Mouse (Mus musculus) cerebellum, adult 8-10 months (tissue): ENCODE results near the gene Tuft1.
"Not testable (repeated sequence)": the region's sequence is repeated elsewhere in the genome, so short reads cannot be mapped to it uniquely, and the experiment has no call there.

Experiments used
- DNase-seq: peaks from one replicate; pipeline ENCODE4 v3.0.0; 2022

Gene Tuft1

DNA sequence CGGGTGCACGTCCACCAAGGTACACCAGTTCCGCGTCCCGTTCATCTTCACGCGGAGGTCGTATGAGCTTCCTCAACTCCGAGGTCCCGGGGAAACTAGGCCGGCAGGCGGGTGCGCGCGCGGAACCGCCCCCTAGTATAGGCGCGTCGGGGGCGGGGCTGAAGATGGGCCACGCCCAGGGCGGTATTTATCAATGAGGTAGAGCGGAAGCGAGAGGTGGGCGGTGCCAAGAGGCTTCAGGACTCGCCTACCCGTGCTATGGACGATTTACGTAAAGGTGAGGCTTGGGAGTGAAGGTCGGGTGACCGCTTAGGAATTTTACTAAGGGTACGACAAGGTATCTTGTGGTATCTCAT is at the start of gene Tuft1:
Gene Tuft1 (minus strand): TSS at position 133 of the 356 bp plus-strand sequence.
- peak; percentile 51 for DNase-seq

DNA sequence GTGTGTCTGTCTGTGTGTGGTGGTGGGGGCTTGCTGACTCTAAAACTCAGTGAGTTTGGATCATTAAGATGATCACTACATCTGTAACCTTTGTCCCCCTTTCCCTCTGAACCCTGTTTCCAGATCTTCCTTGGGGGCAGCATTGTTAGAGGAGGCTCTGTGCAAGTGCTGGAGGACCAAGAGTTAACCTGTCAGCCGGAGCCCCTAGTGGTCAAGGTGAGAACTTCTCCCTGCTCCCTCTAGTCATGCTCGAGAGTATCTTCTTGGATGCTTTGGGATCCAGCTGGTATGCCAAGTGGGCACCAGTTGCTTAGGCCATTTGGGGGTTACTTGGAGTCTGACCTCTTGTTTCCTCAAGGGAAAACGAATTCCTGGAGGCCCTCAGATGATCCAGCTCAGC is 44.7 kb upstream of the Tuft1 start:
- peak; percentile 5 for DNase-seq

DNA sequence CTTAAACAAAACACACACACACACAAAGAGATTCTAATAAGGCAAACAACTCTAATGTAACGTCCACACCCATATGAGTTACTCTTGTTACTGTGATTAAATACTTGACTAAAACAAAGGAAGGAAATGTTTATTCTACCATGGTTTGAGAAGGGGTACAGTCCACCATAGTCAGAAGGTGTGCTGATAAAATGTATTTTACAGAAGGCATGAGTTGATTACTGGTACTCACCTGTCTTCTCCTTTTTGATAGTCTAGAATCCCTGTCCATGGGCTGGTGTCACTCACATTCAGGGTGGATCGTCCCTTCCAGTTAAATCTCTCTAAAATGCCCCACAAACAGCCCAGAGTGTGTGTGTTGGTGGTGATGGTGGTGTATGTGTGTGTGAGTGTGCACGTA is 44.2 kb upstream of the Tuft1 start:
- DNase-seq, result no peak

DNA sequence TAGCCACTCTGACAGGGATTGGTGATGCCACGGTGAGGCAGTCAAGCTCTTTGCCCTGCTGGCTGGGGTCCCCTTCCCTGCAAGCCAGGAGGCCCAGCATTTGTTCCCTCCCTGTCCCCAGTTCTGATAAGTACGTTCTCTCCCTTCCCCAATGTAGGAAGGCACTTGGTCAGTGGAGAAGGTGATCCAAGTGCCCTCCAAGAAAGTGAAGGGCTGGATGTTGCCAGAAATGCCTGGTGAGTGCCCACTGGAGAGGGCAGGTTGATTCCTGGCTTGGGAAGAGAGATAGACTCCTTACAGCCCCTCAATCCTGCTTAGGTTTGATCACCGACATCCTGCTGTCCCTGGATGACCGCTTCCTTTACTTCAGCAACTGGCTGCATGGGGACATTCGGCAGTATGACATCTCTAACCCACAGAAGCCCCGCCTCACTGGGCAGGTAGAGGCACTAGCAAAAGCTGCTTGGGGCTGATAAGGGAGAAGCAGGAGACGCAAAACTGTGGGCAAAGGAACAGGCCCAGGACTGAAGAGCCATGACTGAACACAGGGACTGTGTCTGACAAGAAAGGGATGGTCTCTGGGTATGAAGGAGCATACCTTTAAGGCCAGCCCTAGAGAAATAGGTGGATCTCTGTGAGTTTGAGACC is 43.6 kb upstream of the Tuft1 start:
- not testable (repeated sequence) for DNase-seq

- DNase-seq, result not testable (repeated sequence)
Observed at GRCm38 (mm10) chr3:94696257-94696656, 37.6 kb upstream of the Tuft1 start.

- not testable (repeated sequence) for DNase-seq
Observed at GRCm38 (mm10) chr3:94695591-94695990, 36.9 kb upstream of the Tuft1 start.

DNA sequence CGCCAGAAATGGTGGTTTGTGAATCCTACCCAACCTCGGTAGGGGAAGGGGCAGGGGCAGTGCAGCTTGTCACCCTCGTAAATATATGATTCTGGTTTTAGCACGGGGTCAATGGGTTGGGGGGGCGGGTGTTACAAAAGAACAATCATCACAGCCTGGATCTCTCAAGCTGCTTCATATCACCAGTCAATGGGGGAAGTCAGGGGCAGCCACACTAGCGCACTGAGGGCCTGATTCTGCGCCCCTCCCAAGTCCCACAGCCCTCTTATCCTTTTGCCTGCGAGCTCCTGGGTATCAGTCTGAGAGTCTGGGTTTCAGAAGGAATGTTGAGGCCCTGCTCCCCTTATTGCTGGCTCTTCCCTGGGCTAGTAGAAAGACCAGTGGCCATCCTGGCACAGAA is 35.2 kb upstream of the Tuft1 start:
- not testable (repeated sequence) for DNase-seq

DNA sequence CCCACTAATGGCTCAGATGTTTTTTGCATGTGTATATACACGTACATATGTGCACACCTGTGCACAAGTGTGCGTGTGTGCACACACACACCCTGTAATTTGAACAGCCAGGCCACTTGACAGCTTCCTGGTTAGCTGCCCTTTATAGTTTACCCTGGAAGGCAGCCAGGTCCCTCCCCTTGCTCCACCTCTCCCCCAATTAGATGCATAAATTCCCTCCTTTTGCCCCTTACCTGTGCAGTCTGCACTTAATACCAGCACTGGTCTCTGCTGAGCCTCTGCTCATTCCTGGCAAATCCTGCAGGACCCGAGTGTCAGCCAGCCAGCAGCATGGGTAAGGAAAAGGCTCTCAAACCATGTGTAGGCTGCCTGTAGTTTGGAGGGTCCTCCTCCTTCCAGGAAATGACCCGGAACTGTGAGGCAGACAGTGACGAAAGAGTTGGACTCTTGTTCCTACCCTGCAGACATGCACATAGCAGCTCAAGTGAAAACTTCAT is 34.7 kb upstream of the Tuft1 start, which contains the start of gene Selenbp2:
Gene Selenbp2 (plus strand): TSS at position 228 of the 497 bp plus-strand sequence.
- no peak for DNase-seq

GRCm38 (mm10) chr3:94691694-94692093 is 33.0 kb upstream of the Tuft1 start:
- DNase-seq, result not testable (repeated sequence)

GRCm38 (mm10) chr3:94690616-94691247 is 32.1 kb upstream of the Tuft1 start:
- no peak for DNase-seq

GRCm38 (mm10) chr3:94690162-94690561 is 31.5 kb upstream of the Tuft1 start:
- not testable (repeated sequence) for DNase-seq

- DNase-seq, result not testable (repeated sequence)
Observed at GRCm38 (mm10) chr3:94689195-94689594, 30.5 kb upstream of the Tuft1 start.

DNA sequence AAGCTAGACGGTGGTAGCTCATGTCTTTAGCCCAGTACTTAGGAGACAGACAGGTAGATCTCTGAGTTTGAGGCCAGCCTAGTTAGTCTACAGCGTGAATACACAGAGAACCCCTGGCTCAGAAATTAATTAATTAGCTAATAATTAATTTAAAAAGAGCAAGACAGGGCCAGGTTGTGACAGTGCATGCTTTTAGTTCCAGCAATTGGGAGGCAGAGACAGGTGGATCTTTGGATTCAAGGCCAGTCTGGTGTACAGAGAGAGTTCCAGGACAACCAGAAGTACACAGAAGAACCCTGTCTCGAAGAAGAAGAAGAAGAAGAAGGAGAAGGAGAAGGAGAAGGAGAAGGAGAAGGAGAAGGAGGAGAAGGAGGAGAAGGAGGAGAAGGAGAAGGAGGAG is 30.0 kb upstream of the Tuft1 start:
- DNase-seq, result not testable (repeated sequence)

DNA sequence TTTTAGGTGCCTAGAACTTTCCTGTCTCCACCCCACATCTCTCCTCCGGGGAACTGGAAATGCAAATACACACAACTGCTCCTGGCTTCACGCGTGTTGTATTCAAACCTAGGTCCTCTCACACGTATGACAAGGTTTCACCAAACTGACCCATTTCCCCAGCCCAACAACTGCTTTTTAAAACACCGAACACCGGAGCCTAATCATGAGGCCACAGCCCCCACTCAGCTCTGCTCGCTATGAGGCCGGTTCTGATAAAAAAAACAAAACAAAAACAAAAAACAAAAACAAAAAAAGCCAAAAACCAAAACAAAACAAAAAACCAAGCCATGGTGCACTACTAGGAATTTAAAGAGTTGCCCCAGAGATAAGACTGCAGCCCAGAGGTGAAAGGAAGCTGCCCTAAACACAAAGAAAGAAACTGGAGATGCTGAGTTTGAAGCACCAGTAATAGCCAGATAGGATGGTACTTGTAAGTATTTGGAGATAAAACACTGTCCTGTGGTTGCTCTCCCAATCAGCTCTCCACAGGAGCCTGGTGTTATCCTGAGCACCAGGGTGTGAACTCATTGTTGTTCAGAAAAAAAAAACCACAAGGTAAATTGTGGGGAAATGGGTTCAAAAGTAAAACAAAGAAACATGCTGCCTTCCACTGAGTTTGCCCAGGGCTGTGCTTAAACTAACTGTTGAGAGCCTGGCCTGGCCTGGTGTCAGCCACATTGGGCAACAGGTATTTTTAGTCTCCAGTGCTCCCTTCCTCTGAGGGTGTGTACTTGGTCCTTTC is 27.5 kb upstream of the Tuft1 start:
- not testable (repeated sequence) for DNase-seq

DNA sequence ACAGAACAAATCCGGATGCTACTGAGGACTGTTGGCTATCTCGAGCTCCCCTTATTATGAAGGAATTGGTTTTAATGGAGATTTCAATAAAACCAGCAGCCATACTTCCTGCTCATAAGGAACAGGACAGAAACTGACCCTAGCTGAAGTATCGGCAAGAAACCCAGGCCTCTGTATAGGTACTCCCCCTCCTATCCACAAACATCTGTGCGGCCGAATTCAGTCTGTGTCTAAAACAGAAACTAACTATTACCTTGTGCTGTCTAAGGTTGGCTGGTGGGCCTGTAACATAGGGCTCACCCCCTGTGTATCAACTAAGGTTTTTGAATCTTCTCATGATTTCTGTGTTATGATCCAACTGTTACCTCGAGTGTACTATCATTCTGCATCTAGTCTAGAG is 25.0 kb upstream of the Tuft1 start:
- no peak for DNase-seq

GRCm38 (mm10) chr3:94680783-94681182 is 22.1 kb upstream of the Tuft1 start:
- DNase-seq, result no peak

GRCm38 (mm10) chr3:94680032-94680431 is 21.4 kb upstream of the Tuft1 start:
- not testable (repeated sequence) for DNase-seq

GRCm38 (mm10) chr3:94679351-94679841 is 20.7 kb upstream of the Tuft1 start:
- no peak for DNase-seq

DNA sequence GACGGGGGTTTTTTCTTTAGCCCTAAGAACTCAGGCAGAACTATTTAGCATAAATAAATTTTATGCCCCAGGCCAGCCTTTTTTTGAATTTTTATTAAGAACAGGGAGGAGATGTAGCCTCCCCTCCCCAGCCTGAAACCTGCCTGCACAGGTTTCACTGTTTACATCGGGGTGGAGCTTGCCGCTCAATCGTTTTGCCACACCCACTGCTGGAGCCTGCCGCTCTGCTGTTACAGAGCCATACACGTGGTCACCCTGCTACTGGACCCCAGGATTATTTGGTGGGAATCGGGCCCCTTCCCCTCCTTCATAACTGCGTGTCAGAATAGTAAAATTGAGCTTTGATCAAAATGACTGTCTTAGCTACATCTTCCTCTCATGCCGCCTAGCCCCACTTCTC is 16.4 kb upstream of the Tuft1 start:
- DNase-seq, result not testable (repeated sequence)

DNA sequence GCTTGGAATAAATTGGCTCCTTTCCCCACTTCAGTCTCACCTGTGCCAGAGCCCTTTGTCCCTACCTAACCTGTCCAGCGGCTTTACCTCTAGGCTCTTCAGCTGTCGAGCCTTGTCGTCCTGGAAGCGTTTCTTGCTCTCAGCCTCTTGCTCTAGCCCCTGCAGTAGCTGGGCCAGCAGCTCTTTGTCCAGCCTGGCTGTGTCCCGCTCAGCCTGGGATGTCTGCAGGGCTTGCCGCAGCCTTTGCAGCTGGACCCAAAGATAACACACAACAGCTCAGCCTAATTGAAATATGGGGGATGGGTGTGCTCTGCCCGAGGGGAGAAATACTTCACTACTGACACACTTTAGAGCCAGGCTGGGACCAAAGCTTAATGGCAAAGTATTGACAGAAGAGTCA is 7.2 kb upstream of the Tuft1 start:
- DNase-seq, result not testable (repeated sequence)

GRCm38 (mm10) chr3:94665060-94665802 is 6.6 kb upstream of the Tuft1 start:
- not testable (repeated sequence) for DNase-seq

DNA sequence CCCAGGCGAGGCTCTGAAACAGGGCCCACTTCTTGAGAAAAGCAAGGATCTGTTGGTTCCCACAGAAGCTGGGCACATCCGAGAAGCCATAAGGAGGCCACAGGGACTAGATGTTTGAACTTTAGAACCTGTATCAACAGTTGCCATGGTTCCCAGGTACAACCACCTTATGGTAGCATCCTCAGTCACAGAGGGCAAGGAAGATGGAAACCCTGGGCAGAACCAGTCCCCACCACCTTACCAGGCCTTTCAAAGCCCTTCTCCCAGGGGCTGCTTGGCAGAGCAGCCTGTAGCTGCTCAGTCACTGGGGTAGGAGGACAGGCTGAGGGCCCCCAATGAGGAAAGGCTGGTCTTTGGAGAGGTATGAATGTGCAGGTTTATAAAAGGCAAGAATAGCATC is 2.2 kb upstream of the Tuft1 start:
- not testable (repeated sequence) for DNase-seq
